Mouse (Mus musculus): ENCODE data around the gene Tmem87a.

DNA sequence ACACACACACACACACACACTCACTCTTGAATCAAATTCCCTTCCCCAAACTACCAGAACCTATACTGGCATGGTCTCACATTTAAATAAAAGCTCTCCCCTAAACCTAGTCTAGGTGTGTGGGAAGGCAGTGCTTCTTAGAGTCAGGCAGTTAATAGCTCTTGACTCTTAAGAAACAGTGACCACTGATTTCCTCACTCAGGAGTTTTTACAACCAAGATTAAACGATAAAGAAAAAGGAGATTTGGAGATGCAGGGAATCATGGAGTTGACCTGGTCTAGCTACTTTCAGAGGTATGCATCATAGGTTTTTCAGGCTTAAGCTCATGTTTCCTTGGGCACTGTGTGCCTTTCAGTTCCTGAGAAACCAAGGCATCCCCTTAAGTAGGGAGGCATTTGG, 17.6 kb downstream of the Tmem87a start:
- TF ChIP-seq CTCF (IDR thresholded peaks at IDR 0.05) = no peak
- no peak for TF ChIP-seq POLR2A (IDR thresholded peaks at IDR 0.05; ENCODE audit: insufficient read depth, low read depth, low read length)
